Comparison of ENCODE assay signal across 27 mouse cellular contexts in genomic region chr7:135747072-135747471, GRCm38 (mm10). TPM values are rescaled to one million over a fixed set of nuclear protein-coding genes. Genes with fewer than 3 reads are reported as not detected.
DNase-seq lines count a peak whose midpoint lies in the region; ATAC-seq lines count a peak whose summit lies in the region.
"Had no signal": no experiment of that assay in that cellular context is flagged by ENCODE, and none has a peak within 500 bp of the region (broad histone marks: within the 10 kb centered on the region; RNA-seq: fewer than 3 reads in every experiment).

No protein-coding gene starts in this region.

- 38% methylated on average over 2 of the region's 2 CpGs for WGBS in intestine, embryonic 15.5 days
- 34% methylated on average over 2 of the region's 2 CpGs for WGBS in intestine, embryonic 16.5 days
- WGBS in embryonic facial prominence, embryonic 15.5 days: 49% methylated on average over 2 of the region's 2 CpGs
- 41% methylated on average over 2 of the region's 2 CpGs for WGBS in kidney, embryonic 14.5 days
- 41% methylated on average over 2 of the region's 2 CpGs for WGBS in forebrain, embryonic 15.5 days

- no peaks in the 10 kb centered on the region for H3K36me3 ChIP-seq in intestine, embryonic 15.5 days
- no peaks in the 10 kb centered on the region for H3K36me3 ChIP-seq in intestine, embryonic 16.5 days (ENCODE audit: control insufficient read depth, insufficient read depth, low read length)
- no peaks in the 10 kb centered on the region for H3K36me3 ChIP-seq in embryonic facial prominence, embryonic 15.5 days
- H3K36me3 ChIP-seq in kidney, embryonic 14.5 days (ENCODE audit: control insufficient read depth, insufficient read depth, low read length): no peaks in the 10 kb centered on the region
- H3K36me3 ChIP-seq in forebrain, embryonic 15.5 days: no peaks in the 10 kb centered on the region
- H3K36me3 ChIP-seq: embryonic facial prominence, embryonic 12.5 days; G1E; heart, embryonic 10.5 days; midbrain, embryonic 10.5 days; neural tube, embryonic 12.5 days had no signal

- H3K4me1 ChIP-seq in intestine, embryonic 15.5 days (replicated peaks): 0 out of 2 replicates have a peak, but pooled peaks cover 3% of the 10 kb centered on the region
- peaks cover 5% of the 10 kb centered on the region; the same call in 1 of the 2 replicates for H3K4me1 ChIP-seq in intestine, embryonic 16.5 days (ENCODE audit: control insufficient read depth, insufficient read depth, low read length)
- peaks cover 7% of the 10 kb centered on the region; the same call in 1 of the 2 replicates for H3K4me1 ChIP-seq in embryonic facial prominence, embryonic 15.5 days
- no peaks in the 10 kb centered on the region for H3K4me1 ChIP-seq in kidney, embryonic 14.5 days (ENCODE audit: control insufficient read depth, insufficient read depth, low read length)
- peaks cover 10% of the 10 kb centered on the region for H3K4me1 ChIP-seq in forebrain, embryonic 15.5 days
- H3K4me1 ChIP-seq: embryonic facial prominence, embryonic 12.5 days; midbrain, embryonic 10.5 days; neural tube, embryonic 12.5 days had no signal

- DNase-seq in kidney, postnatal 36 days: peak; percentile 77 to 81
- DNase-seq in cerebellum, postnatal 14 days: no peak
- DNase-seq in adrenal gland, adult 18-20 months (ENCODE audit: low spot score in 2 of 2): no peak
- DNase-seq: adrenal gland, postnatal 25 days; cerebellum, adult 2 months; forebrain, postnatal 0 days; heart, postnatal 10 days; layer of hippocampus, adult 9-11 months; left cerebral cortex, postnatal 4 days; liver; lung, adult 18-20 months; right cerebral cortex, adult 18-20 months; thymus, postnatal 36 days had no signal

- no peak overlapping the region for H3K27ac ChIP-seq in intestine, embryonic 15.5 days
- H3K27ac ChIP-seq in intestine, embryonic 16.5 days (ENCODE audit: low read length): no peak overlapping the region
- H3K27ac ChIP-seq in embryonic facial prominence, embryonic 15.5 days (replicated peaks): peak overlapping the region; percentile 24; the same call in 1 of the 2 replicates
- H3K27ac ChIP-seq in kidney, embryonic 14.5 days (ENCODE audit: low read depth, low read length): peak overlapping the region; percentile 44; the same call in 1 of the 2 replicates
- H3K27ac ChIP-seq in forebrain, embryonic 15.5 days (replicated peaks): no peak overlapping the region
- H3K27ac ChIP-seq: embryonic facial prominence, embryonic 12.5 days; heart, embryonic 10.5 days; left cerebral cortex, adult 2 months; macrophage; midbrain, embryonic 10.5 days; neural tube, embryonic 12.5 days had no signal

- 0 out of 2 replicates have a peak, but pooled peaks have one; percentile 36 for ATAC-seq in intestine, embryonic 15.5 days
- no peak for ATAC-seq in intestine, embryonic 16.5 days
- no peak for ATAC-seq in embryonic facial prominence, embryonic 15.5 days (ENCODE audit: insufficient number of reproducible peaks, low FRiP score, low TSS enrichment, low read depth)
- peak; percentile 55 for ATAC-seq in kidney, embryonic 14.5 days (ENCODE audit: low FRiP score, low TSS enrichment)
- ATAC-seq in forebrain, embryonic 15.5 days (replicated peaks): no peak
- ATAC-seq: activated CD4-positive, CD25-positive, alpha-beta regulatory T cell, adult 4 months; forebrain, postnatal 0 days; inflammation-experienced regulatory T-cells, adult 6 months had no signal

- H3K9ac ChIP-seq in intestine, embryonic 15.5 days: no peak overlapping the region
- no peak overlapping the region for H3K9ac ChIP-seq in intestine, embryonic 16.5 days (ENCODE audit: low read depth, low read length)
- H3K9ac ChIP-seq in embryonic facial prominence, embryonic 15.5 days: no peak overlapping the region
- H3K9ac ChIP-seq in kidney, embryonic 14.5 days (ENCODE audit: low read depth, low read length): no peak overlapping the region
- H3K9ac ChIP-seq in forebrain, embryonic 15.5 days (replicated peaks): no peak overlapping the region
- H3K9ac ChIP-seq: embryonic facial prominence, embryonic 12.5 days; forebrain, postnatal 0 days; neural tube, embryonic 12.5 days had no signal

- no peaks in the 10 kb centered on the region for H3K9me3 ChIP-seq in intestine, embryonic 15.5 days
- H3K9me3 ChIP-seq in intestine, embryonic 16.5 days (ENCODE audit: control insufficient read depth, low read length): no peaks in the 10 kb centered on the region
- no peaks in the 10 kb centered on the region for H3K9me3 ChIP-seq in embryonic facial prominence, embryonic 15.5 days (replicated peaks)
- no peaks in the 10 kb centered on the region; the same call in 1 of the 2 replicates for H3K9me3 ChIP-seq in kidney, embryonic 14.5 days (ENCODE audit: control insufficient read depth, low read length)
- no peaks in the 10 kb centered on the region for H3K9me3 ChIP-seq in forebrain, embryonic 15.5 days
- H3K9me3 ChIP-seq: G1E; heart, embryonic 10.5 days; midbrain, embryonic 10.5 days; neural tube, embryonic 12.5 days had no signal

- no peak overlapping the region for H3K4me3 ChIP-seq in intestine, embryonic 15.5 days (replicated peaks)
- H3K4me3 ChIP-seq in intestine, embryonic 16.5 days (ENCODE audit: low read length): no peak overlapping the region
- H3K4me3 ChIP-seq in embryonic facial prominence, embryonic 15.5 days (replicated peaks): no peak overlapping the region
- no peak overlapping the region for H3K4me3 ChIP-seq in kidney, embryonic 14.5 days (ENCODE audit: low read length)
- H3K4me3 ChIP-seq in forebrain, embryonic 15.5 days: no peak overlapping the region
- H3K4me3 ChIP-seq: embryonic facial prominence, embryonic 12.5 days; heart, embryonic 10.5 days; left cerebral cortex, adult 2 months; midbrain, embryonic 10.5 days; neural tube, embryonic 12.5 days had no signal

- H3K27me3 ChIP-seq in intestine, embryonic 15.5 days (replicated peaks): no peaks in the 10 kb centered on the region
- no peaks in the 10 kb centered on the region for H3K27me3 ChIP-seq in intestine, embryonic 16.5 days (replicated peaks; ENCODE audit: control insufficient read depth, insufficient read depth, low read length)
- no peaks in the 10 kb centered on the region for H3K27me3 ChIP-seq in embryonic facial prominence, embryonic 15.5 days
- no peaks in the 10 kb centered on the region for H3K27me3 ChIP-seq in kidney, embryonic 14.5 days (ENCODE audit: control insufficient read depth, insufficient read depth, low read length)
- no peaks in the 10 kb centered on the region for H3K27me3 ChIP-seq in forebrain, embryonic 15.5 days
- H3K27me3 ChIP-seq: embryonic facial prominence, embryonic 12.5 days; neural tube, embryonic 12.5 days had no signal

- H3K4me2 ChIP-seq in intestine, embryonic 15.5 days (replicated peaks): no peak overlapping the region
- H3K4me2 ChIP-seq in intestine, embryonic 16.5 days (ENCODE audit: low read depth, low read length): no peak overlapping the region
- H3K4me2 ChIP-seq in embryonic facial prominence, embryonic 15.5 days (replicated peaks): no peak overlapping the region
- no peak overlapping the region for H3K4me2 ChIP-seq in kidney, embryonic 14.5 days (replicated peaks; ENCODE audit: low read depth, low read length)
- H3K4me2 ChIP-seq in forebrain, embryonic 15.5 days (replicated peaks): no peak overlapping the region
- H3K4me2 ChIP-seq: embryonic facial prominence, embryonic 12.5 days; neural tube, embryonic 12.5 days had no signal

RNA-seq across cellular contexts. Expression of gene Mki67, which starts 30.9 kb away (rescaled TPM):
- polyA plus RNA-seq in intestine, embryonic 15.5 days (2015; fragmentation: Nextera tagmentation; extraction: Ambion mirVana): 37.6 and 38.1 TPM in 2 replicates
- 20.2 and 23.2 TPM in 2 replicates for polyA plus RNA-seq in intestine, embryonic 16.5 days (2015; fragmentation: Nextera tagmentation; extraction: Ambion mirVana)
- 29.2 and 35.5 TPM in 2 replicates for polyA plus RNA-seq in embryonic facial prominence, embryonic 15.5 days (2015; fragmentation: Nextera tagmentation; extraction: Ambion mirVana)
- 50.8 and 67.1 TPM in 2 replicates for polyA plus RNA-seq in kidney, embryonic 14.5 days (2014; fragmentation: Nextera tagmentation; extraction: Ambion mirVana)
- polyA plus RNA-seq in forebrain, embryonic 15.5 days (2015; fragmentation: Nextera tagmentation; extraction: Ambion mirVana): 18.8 and 22.3 TPM in 2 replicates
- 1 to 10 TPM; 1.8 to 2.3 TPM for total RNA-seq in adrenal gland, adult 18-20 months (2021)

Comparison
In these comparisons a context has a peak if more than half of its experiments do, and no peak if none do; other contexts are left out.
1. ATAC-seq: peak in intestine, embryonic 15.5 days (single experiment) and kidney, embryonic 14.5 days (single experiment); none in intestine, embryonic 16.5 days (single experiment), embryonic facial prominence, embryonic 15.5 days (single experiment) and forebrain, embryonic 15.5 days (single experiment).
2. H3K27ac ChIP-seq: peak in embryonic facial prominence, embryonic 15.5 days (single experiment) and kidney, embryonic 14.5 days (single experiment); none in intestine, embryonic 15.5 days (single experiment), intestine, embryonic 16.5 days (single experiment) and forebrain, embryonic 15.5 days (single experiment).
3. DNase-seq: peak in kidney, postnatal 36 days (2 of 2); none in cerebellum, postnatal 14 days (0 of 2) and adrenal gland, adult 18-20 months (0 of 2).